ENCODE assay signal across 18 mouse cellular contexts in the genomic region with DNA sequence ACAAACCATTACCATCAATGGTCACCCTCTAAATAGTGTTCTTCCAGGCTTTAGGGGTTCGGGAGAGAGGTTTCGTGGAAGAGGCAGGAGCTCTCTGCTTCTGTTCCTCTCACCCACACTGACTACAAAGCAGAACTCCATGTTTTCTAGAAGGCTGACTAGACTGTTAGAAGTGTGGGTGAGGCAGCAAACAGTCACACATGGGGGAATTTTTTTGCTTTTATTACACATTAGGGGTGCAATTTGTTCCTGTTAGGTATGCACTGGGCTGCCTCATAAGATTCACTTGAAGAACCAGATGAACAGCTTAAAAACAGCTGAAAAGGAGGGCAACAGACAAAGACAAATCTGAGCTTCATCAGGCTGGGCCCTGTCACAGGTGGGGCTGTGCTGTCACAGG.
"Had no signal": no experiment of that assay in that cellular context is flagged by ENCODE, and none has a peak within 500 bp of the region (broad histone marks: within the 10 kb centered on the region; RNA-seq: fewer than 3 reads in every experiment).

No protein-coding gene starts in this region.

- DNase-seq: lung, adult 18-20 months; lung, embryonic 14.5 days; lung, postnatal 10 days; lung, postnatal 4 days; midbrain, embryonic 14.5 days; retina, postnatal 1 day; right cerebral cortex, postnatal 14 days; right cerebral cortex, postnatal 4 days; spleen, adult 18-20 months; thymus, adult 18-20 months; thymus, postnatal 14 days; thymus, postnatal 36 days had no signal

- ATAC-seq: midbrain, embryonic 16.5 days had no signal

- H3K27me3 ChIP-seq: midbrain, embryonic 12.5 days; neural tube, embryonic 13.5 days; neural tube, embryonic 15.5 days had no signal

- H3K27ac ChIP-seq: midbrain, embryonic 10.5 days; midbrain, embryonic 12.5 days; neural tube, embryonic 13.5 days; neural tube, embryonic 15.5 days had no signal

- H3K9ac ChIP-seq: lung, embryonic 14.5 days; midbrain, embryonic 12.5 days; neural tube, embryonic 13.5 days; neural tube, embryonic 15.5 days had no signal

- H3K36me3 ChIP-seq: midbrain, embryonic 10.5 days; midbrain, embryonic 12.5 days; neural tube, embryonic 13.5 days; neural tube, embryonic 15.5 days had no signal

- H3K4me3 ChIP-seq: midbrain, embryonic 10.5 days; midbrain, embryonic 12.5 days; myocyte; neural tube, embryonic 13.5 days; neural tube, embryonic 15.5 days had no signal

- H3K9me3 ChIP-seq: midbrain, embryonic 10.5 days; midbrain, embryonic 12.5 days; neural tube, embryonic 13.5 days; neural tube, embryonic 15.5 days had no signal

- H3K4me2 ChIP-seq: lung, embryonic 14.5 days; midbrain, embryonic 12.5 days; neural tube, embryonic 13.5 days; neural tube, embryonic 15.5 days had no signal

- H3K4me1 ChIP-seq: midbrain, embryonic 10.5 days; midbrain, embryonic 12.5 days; neural tube, embryonic 13.5 days; neural tube, embryonic 15.5 days had no signal
